Mouse (Mus musculus): ENCODE results near the gene Ubash3b. TPM values are rescaled to one million over a fixed set of nuclear protein-coding genes. Genes with fewer than 3 reads are reported as not detected.

The Ubash3b gene
- polyA plus RNA-seq, 1 experiment from 2014 or later = 9.6 TPM

DNA sequence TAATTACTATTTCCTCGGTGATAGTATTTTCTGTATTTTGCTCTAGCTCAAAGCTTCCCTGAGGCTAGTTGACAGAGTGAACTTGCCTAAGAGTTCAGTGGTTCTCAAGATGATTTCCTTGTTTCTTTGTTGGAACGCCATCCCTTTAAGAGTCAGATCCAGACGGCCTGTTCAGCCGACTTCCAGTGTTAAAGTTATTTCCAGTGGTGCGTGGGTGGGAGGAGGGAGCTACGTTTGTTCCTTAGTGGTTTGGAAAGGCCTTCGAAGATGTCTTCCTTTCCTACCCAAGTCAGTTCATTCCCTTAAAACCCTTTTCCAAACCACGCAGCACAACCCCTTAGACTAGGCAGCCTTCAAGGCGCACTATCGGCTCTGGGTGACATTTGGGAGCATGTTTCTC, 58.9 kb downstream of the Ubash3b start:
- Histone ChIP-seq H3K36me3 (ENCODE audit: control insufficient read depth, insufficient read depth, low read length) (no peaks in the 10 kb centered on the region), H3K4me1 (ENCODE audit: control insufficient read depth in 2 of 2, insufficient read depth in 2 of 2, low read length in 2 of 2) (peaks cover 38 to 57% of the 10 kb centered on the region in 2 experiments), H3K27ac (replicated peaks in 1 of 2; ENCODE audit: control insufficient read depth in 1 of 2, insufficient read depth in 1 of 2, low read depth in 2 of 2, low read length in 2 of 2) (peak overlapping the region; percentile 32 to 42; a peak in 1 of 4 replicates), H3K4me2 (ENCODE audit: low read length) (no peak overlapping the region), H3K27me3 (ENCODE audit: control insufficient read depth, insufficient read depth, low read length) (no peaks in the 10 kb centered on the region), H3K4me3 (ENCODE audit: control insufficient read depth in 1 of 2, insufficient read depth in 1 of 2, low read depth in 1 of 2, low read length in 2 of 2) (no peak overlapping the region), H3K9ac (ENCODE audit: low read length) (no peak overlapping the region), H3K9me3 (ENCODE audit: control insufficient read depth, low read length) (no peaks in the 10 kb centered on the region)
- ATAC-seq (ENCODE audit: insufficient number of reproducible peaks, insufficient read depth, low FRiP score, low read depth) = no peak
- WGBS = 52% methylated on average over 10 of the region's 10 CpGs

- ATAC-seq (ENCODE audit: insufficient number of reproducible peaks, insufficient read depth, low FRiP score, low read depth) = no peak
- no peak overlapping the region for H3K4me2 ChIP-seq (ENCODE audit: low read length)
- no peak overlapping the region for H3K4me3 ChIP-seq (ENCODE audit: control insufficient read depth in 1 of 2, insufficient read depth in 1 of 2, low read depth in 1 of 2, low read length in 2 of 2)
- H3K9ac ChIP-seq (ENCODE audit: low read length) = no peak overlapping the region
- 78% methylated on average over 8 of the region's 8 CpGs for WGBS
- H3K36me3 ChIP-seq (ENCODE audit: control insufficient read depth, insufficient read depth, low read length) = no peaks in the 10 kb centered on the region
- H3K4me1 ChIP-seq (ENCODE audit: control insufficient read depth in 2 of 2, insufficient read depth in 2 of 2, low read length in 2 of 2) = peaks cover 21 to 38% of the 10 kb centered on the region in 2 experiments
- H3K27ac ChIP-seq (replicated peaks in 1 of 2; ENCODE audit: control insufficient read depth in 1 of 2, insufficient read depth in 1 of 2, low read depth in 2 of 2, low read length in 2 of 2) = no peak overlapping the region
- H3K27me3 ChIP-seq (ENCODE audit: control insufficient read depth, insufficient read depth, low read length) = no peaks in the 10 kb centered on the region
- H3K9me3 ChIP-seq (ENCODE audit: control insufficient read depth, low read length) = no peaks in the 10 kb centered on the region
Measured at GRCm38 (mm10) chr9:41099897-41100296, 61.6 kb downstream of the Ubash3b start.

- ATAC-seq (ENCODE audit: insufficient number of reproducible peaks, insufficient read depth, low FRiP score, low read depth) = no peak
- H3K9ac ChIP-seq (ENCODE audit: low read length) = no peak overlapping the region
- H3K4me2 ChIP-seq (ENCODE audit: low read length) = no peak overlapping the region
- H3K4me1 ChIP-seq (ENCODE audit: control insufficient read depth in 2 of 2, insufficient read depth in 2 of 2, low read length in 2 of 2) = peaks cover 17 to 30% of the 10 kb centered on the region in 2 experiments
- no peaks in the 10 kb centered on the region for H3K36me3 ChIP-seq (ENCODE audit: control insufficient read depth, insufficient read depth, low read length)
- no peaks in the 10 kb centered on the region for H3K27me3 ChIP-seq (ENCODE audit: control insufficient read depth, insufficient read depth, low read length)
- 85% methylated on average over 5 of the region's 5 CpGs for WGBS
- H3K9me3 ChIP-seq (ENCODE audit: control insufficient read depth, low read length) = no peaks in the 10 kb centered on the region
- H3K27ac ChIP-seq (replicated peaks in 1 of 2; ENCODE audit: control insufficient read depth in 1 of 2, insufficient read depth in 1 of 2, low read depth in 2 of 2, low read length in 2 of 2) = no peak overlapping the region
- H3K4me3 ChIP-seq (ENCODE audit: control insufficient read depth in 1 of 2, insufficient read depth in 1 of 2, low read depth in 1 of 2, low read length in 2 of 2) = no peak overlapping the region
Measured at GRCm38 (mm10) chr9:41099067-41099466, 62.4 kb downstream of the Ubash3b start.

GRCm38 (mm10) chr9:41098065-41098464, 63.4 kb downstream of the Ubash3b start:
- 74% methylated on average over 6 of the region's 6 CpGs for WGBS
- H3K9me3 ChIP-seq (ENCODE audit: control insufficient read depth, low read length) = no peaks in the 10 kb centered on the region
- peaks cover 12 to 20% of the 10 kb centered on the region in 2 experiments; a peak in 3 of 4 replicates for H3K4me1 ChIP-seq (ENCODE audit: control insufficient read depth in 2 of 2, insufficient read depth in 2 of 2, low read length in 2 of 2)
- no peak overlapping the region for H3K27ac ChIP-seq (replicated peaks in 1 of 2; ENCODE audit: control insufficient read depth in 1 of 2, insufficient read depth in 1 of 2, low read depth in 2 of 2, low read length in 2 of 2)
- ATAC-seq (ENCODE audit: insufficient number of reproducible peaks, insufficient read depth, low FRiP score, low read depth) = no peak
- H3K9ac ChIP-seq (ENCODE audit: low read length) = no peak overlapping the region
- H3K36me3 ChIP-seq (ENCODE audit: control insufficient read depth, insufficient read depth, low read length) = no peaks in the 10 kb centered on the region
- no peaks in the 10 kb centered on the region for H3K27me3 ChIP-seq (ENCODE audit: control insufficient read depth, insufficient read depth, low read length)
- no peak overlapping the region for H3K4me2 ChIP-seq (ENCODE audit: low read length)
- H3K4me3 ChIP-seq (ENCODE audit: control insufficient read depth in 1 of 2, insufficient read depth in 1 of 2, low read depth in 1 of 2, low read length in 2 of 2) = no peak overlapping the region

GRCm38 (mm10) chr9:41091993-41092392, 69.5 kb downstream of the Ubash3b start:
- no peak overlapping the region for H3K4me3 ChIP-seq (ENCODE audit: control insufficient read depth in 1 of 2, insufficient read depth in 1 of 2, low read depth in 1 of 2, low read length in 2 of 2)
- no peaks in the 10 kb centered on the region for H3K9me3 ChIP-seq (ENCODE audit: control insufficient read depth, low read length)
- ATAC-seq (ENCODE audit: insufficient number of reproducible peaks, insufficient read depth, low FRiP score, low read depth) = no peak
- no peaks in the 10 kb centered on the region for H3K27me3 ChIP-seq (ENCODE audit: control insufficient read depth, insufficient read depth, low read length)
- no peak overlapping the region for H3K4me2 ChIP-seq (ENCODE audit: low read length)
- no peak overlapping the region; a peak in 1 of 4 replicates for H3K27ac ChIP-seq (replicated peaks in 1 of 2; ENCODE audit: control insufficient read depth in 1 of 2, insufficient read depth in 1 of 2, low read depth in 2 of 2, low read length in 2 of 2)
- 86% methylated on average over 12 of the region's 12 CpGs for WGBS
- H3K4me1 ChIP-seq (ENCODE audit: control insufficient read depth in 2 of 2, insufficient read depth in 2 of 2, low read length in 2 of 2) = peaks cover 13 to 15% of the 10 kb centered on the region in 2 experiments
- no peak overlapping the region for H3K9ac ChIP-seq (ENCODE audit: low read length)
- H3K36me3 ChIP-seq (ENCODE audit: control insufficient read depth, insufficient read depth, low read length) = no peaks in the 10 kb centered on the region

GRCm38 (mm10) chr9:41091187-41091586, 70.3 kb downstream of the Ubash3b start:
- peaks cover 13 to 15% of the 10 kb centered on the region in 2 experiments for H3K4me1 ChIP-seq (ENCODE audit: control insufficient read depth in 2 of 2, insufficient read depth in 2 of 2, low read length in 2 of 2)
- H3K4me2 ChIP-seq (ENCODE audit: low read length) = 0 out of 2 replicates have a peak overlapping the region, but pooled peaks have one; percentile 9
- no peaks in the 10 kb centered on the region for H3K36me3 ChIP-seq (ENCODE audit: control insufficient read depth, insufficient read depth, low read length)
- peak overlapping the region; percentile 75 to 81 for H3K27ac ChIP-seq (replicated peaks in 1 of 2; ENCODE audit: control insufficient read depth in 1 of 2, insufficient read depth in 1 of 2, low read depth in 2 of 2, low read length in 2 of 2)
- no peaks in the 10 kb centered on the region for H3K9me3 ChIP-seq (ENCODE audit: control insufficient read depth, low read length)
- WGBS = 47% methylated on average over 7 of the region's 7 CpGs
- ATAC-seq (ENCODE audit: insufficient number of reproducible peaks, insufficient read depth, low FRiP score, low read depth) = no peak
- no peak overlapping the region for H3K4me3 ChIP-seq (ENCODE audit: control insufficient read depth in 1 of 2, insufficient read depth in 1 of 2, low read depth in 1 of 2, low read length in 2 of 2)
- no peak overlapping the region; the same call in 1 of the 2 replicates for H3K9ac ChIP-seq (ENCODE audit: low read length)
- no peaks in the 10 kb centered on the region for H3K27me3 ChIP-seq (ENCODE audit: control insufficient read depth, insufficient read depth, low read length)

DNA sequence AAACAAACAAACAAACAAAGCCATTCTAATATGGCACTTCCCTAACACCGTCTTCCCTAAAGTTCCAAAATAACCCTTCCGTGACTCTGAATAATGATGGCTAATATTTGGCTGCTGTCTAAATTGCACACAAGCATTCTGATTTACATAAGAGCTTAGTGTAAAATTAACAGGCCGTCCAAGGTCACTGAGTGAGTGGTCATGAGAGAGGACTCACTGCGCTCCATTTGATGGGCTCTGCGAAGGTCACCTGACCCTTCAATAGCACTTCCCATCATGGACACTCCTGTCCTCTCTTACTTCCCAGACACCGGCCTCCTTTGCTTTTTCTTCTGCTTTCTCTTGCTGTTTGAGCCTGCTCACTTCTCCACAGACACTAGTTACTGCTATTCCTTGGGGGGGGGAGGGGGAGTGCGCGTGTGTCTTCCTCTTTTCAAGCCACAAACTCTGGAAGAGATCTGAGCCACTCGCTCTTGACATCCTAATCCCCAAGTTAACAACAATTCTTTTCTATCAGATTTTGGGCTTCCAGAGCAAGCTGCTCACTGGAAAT, 73.6 kb downstream of the Ubash3b start:
- H3K4me1 ChIP-seq (ENCODE audit: control insufficient read depth in 2 of 2, insufficient read depth in 2 of 2, low read length in 2 of 2) = peaks cover 28 to 34% of the 10 kb centered on the region in 2 experiments
- no peak overlapping the region for H3K4me2 ChIP-seq (ENCODE audit: low read length)
- H3K9me3 ChIP-seq (ENCODE audit: control insufficient read depth, low read length) = no peaks in the 10 kb centered on the region
- H3K27me3 ChIP-seq (ENCODE audit: control insufficient read depth, insufficient read depth, low read length) = no peaks in the 10 kb centered on the region
- no peak overlapping the region for H3K9ac ChIP-seq (ENCODE audit: low read length)
- H3K4me3 ChIP-seq (ENCODE audit: control insufficient read depth in 1 of 2, insufficient read depth in 1 of 2, low read depth in 1 of 2, low read length in 2 of 2) = no peak overlapping the region
- no peaks in the 10 kb centered on the region for H3K36me3 ChIP-seq (ENCODE audit: control insufficient read depth, insufficient read depth, low read length)
- no peak for ATAC-seq (ENCODE audit: insufficient number of reproducible peaks, insufficient read depth, low FRiP score, low read depth)
- no peak overlapping the region for H3K27ac ChIP-seq (replicated peaks in 1 of 2; ENCODE audit: control insufficient read depth in 1 of 2, insufficient read depth in 1 of 2, low read depth in 2 of 2, low read length in 2 of 2)
- 70% methylated on average over 9 of the region's 9 CpGs for WGBS
